Mouse (Mus musculus) CH12.LX (cell line): ENCODE measurements around the gene Ubl4b.

Source experiments
- BHLHE40 ChIP-seq: IDR thresholded peaks from 2 replicates; pipeline ENCODE4 v1.6.1; 2011; ENCODE audit warnings: mild to moderate bottlenecking, low read depth, low read length, improper control_type of control experiment
- CHD2 ChIP-seq: IDR thresholded peaks from 2 replicates; pipeline ENCODE4 v1.6.1; 2011; ENCODE audit warnings: low read length, improper control_type of control experiment
- CTCF ChIP-seq, 2 experiments: IDR thresholded peaks in 1 of 2; conservative IDR thresholded peaks in 1 of 2; 2 replicates each; pipeline ENCODE4 v1.5.1; 2011 to 2012; ENCODE audit warnings: low read depth in 2 of 2, low read length in 2 of 2, improper control_type of control experiment in 1 of 2, inconsistent platforms in 1 of 2, mild to moderate bottlenecking in 1 of 2, moderate library complexity in 1 of 2
- GABPA ChIP-seq: IDR thresholded peaks from 2 replicates; pipeline ENCODE4 v1.6.1; 2012; ENCODE audit warnings: low read depth, low read length, improper control_type of control experiment, inconsistent platforms; ENCODE audit not compliant: insufficient replicate concordance
- JUND ChIP-seq: conservative IDR thresholded peaks from 2 replicates; pipeline ENCODE4 v1.6.1; 2011; ENCODE audit warnings: low read depth, low read length, improper control_type of control experiment
- MAX ChIP-seq: IDR thresholded peaks from 2 replicates; pipeline ENCODE4 v1.6.1; 2011; ENCODE audit warnings: low read length, improper control_type of control experiment
- POLR2A ChIP-seq: IDR thresholded peaks from 2 replicates; pipeline ENCODE4 v1.6.1; 2011; ENCODE audit warnings: low read depth, mild to moderate bottlenecking, improper control_type of control experiment, low read length
- POLR2AphosphoS2 ChIP-seq: IDR thresholded peaks from 2 replicates; pipeline ENCODE4 v1.6.1; 2011; ENCODE audit warnings: low read depth, low read length, improper control_type of control experiment
- TCF12 ChIP-seq: IDR thresholded peaks from 2 replicates; pipeline ENCODE4 v1.6.1; 2014; ENCODE audit warnings: low read depth, mild to moderate bottlenecking, inconsistent platforms, low read length, improper control_type of control experiment

DNA sequence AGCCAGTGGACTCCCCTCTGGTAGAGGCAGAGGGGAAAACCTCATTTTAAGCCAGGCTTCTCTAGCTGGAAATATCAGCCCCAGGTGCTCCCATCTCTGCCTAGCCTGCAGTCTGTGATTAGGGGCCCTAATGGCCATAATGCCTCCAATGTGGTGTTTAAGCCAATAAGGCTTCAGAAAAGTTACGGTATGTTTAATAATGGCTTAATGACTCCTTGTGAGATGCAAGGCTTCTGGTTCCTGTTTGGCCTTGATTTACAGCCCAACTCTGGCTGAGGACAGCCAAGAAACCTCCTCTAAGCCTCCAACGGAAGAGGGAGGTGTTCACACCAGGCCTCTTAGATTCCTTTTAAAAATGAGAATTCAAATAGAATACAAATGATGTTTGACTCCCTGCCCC, 38.8 kb upstream of the Ubl4b start:
- TF ChIP-seq BHLHE40 = no peak
- TF ChIP-seq POLR2A = no peak
- no peak for TF ChIP-seq POLR2AphosphoS2
- TF ChIP-seq CTCF (conservative IDR thresholded peaks at IDR 0.05 in 1 of 2, IDR thresholded peaks at IDR 0.05 in 1 of 2; ENCODE audit: low read depth in 2 of 2, low read length in 2 of 2) = no peak
- no peak for TF ChIP-seq GABPA
- TF ChIP-seq CHD2 = no peak
- no peak for TF ChIP-seq MAX
- TF ChIP-seq TCF12 = no peak
- TF ChIP-seq JUND = no peak
